Mouse (Mus musculus) adrenal gland, postnatal 36 days (tissue): ENCODE data around the gene Pttg1ip. TPM values are rescaled to one million over a fixed set of nuclear protein-coding genes. Genes with fewer than 3 reads are reported as not detected.

Source experiments
- DNase-seq, 2 experiments: peaks; one replicate each; pipeline ENCODE4 v3.0.0; 2021; ENCODE audit warnings: mixed read lengths in 1 of 2
- total RNA-seq, 2 experiments: library from RNA; stranded (reverse); gene quantifications; 2 replicates each; pipeline ENCODE4 v1.2.3; 2021

Gene Pttg1ip
- total RNA-seq, 2 experiments from 2014 or later, result 197 to 219 TPM

- DNase-seq, result no peak
Measured at GRCm38 (mm10) chr10:77569481-77569880, 12.0 kb upstream of the Pttg1ip start.

- no peak for DNase-seq
Measured at GRCm38 (mm10) chr10:77569973-77570658, 11.4 kb upstream of the Pttg1ip start.

- DNase-seq, result no peak
Measured at GRCm38 (mm10) chr10:77572225-77572624, 9.3 kb upstream of the Pttg1ip start.

- no peak for DNase-seq
Measured at GRCm38 (mm10) chr10:77573162-77573561, 8.4 kb upstream of the Pttg1ip start.

- DNase-seq, result no peak
Measured at GRCm38 (mm10) chr10:77580027-77580920, 1.2 kb upstream of the Pttg1ip start.

GRCm38 (mm10) chr10:77581023-77581407 is 505 bp upstream of the Pttg1ip start:
- DNase-seq, result no peak

- DNase-seq, result peak in 1 of 2 experiments; percentile 34
Measured at GRCm38 (mm10) chr10:77582285-77582618, 732 bp downstream of the Pttg1ip start.

- peak; percentile 27 to 46 for DNase-seq
Measured at GRCm38 (mm10) chr10:77583795-77584422, 2.4 kb downstream of the Pttg1ip start.

- DNase-seq, result no peak
Measured at GRCm38 (mm10) chr10:77586637-77587036, 5.1 kb downstream of the Pttg1ip start.

GRCm38 (mm10) chr10:77587091-77587775 is 5.7 kb downstream of the Pttg1ip start:
- peak; percentile 41 to 49 for DNase-seq

GRCm38 (mm10) chr10:77588036-77588435 is 6.5 kb downstream of the Pttg1ip start:
- DNase-seq, result no peak

- DNase-seq, result no peak
Measured at GRCm38 (mm10) chr10:77589117-77589516, 7.6 kb downstream of the Pttg1ip start.

GRCm38 (mm10) chr10:77589749-77590148 is 8.2 kb downstream of the Pttg1ip start:
- no peak for DNase-seq

- DNase-seq, result peak in 1 of 2 experiments; percentile 66
Measured at GRCm38 (mm10) chr10:77590812-77591211, 9.3 kb downstream of the Pttg1ip start.

- DNase-seq, result no peak
Measured at GRCm38 (mm10) chr10:77591546-77591945, 10.0 kb downstream of the Pttg1ip start.

- DNase-seq, result no peak
Measured at GRCm38 (mm10) chr10:77596060-77596459, 14.5 kb downstream of the Pttg1ip start.

- no peak for DNase-seq
Measured at GRCm38 (mm10) chr10:77603021-77603420, 21.5 kb downstream of the Pttg1ip start.

- no peak for DNase-seq
Measured at GRCm38 (mm10) chr10:77604111-77604510, 22.6 kb downstream of the Pttg1ip start.

GRCm38 (mm10) chr10:77604958-77605357 is 23.4 kb downstream of the Pttg1ip start:
- DNase-seq, result no peak

- peak in 1 of 2 experiments; percentile 31 for DNase-seq
Measured at GRCm38 (mm10) chr10:77605368-77605767, 23.8 kb downstream of the Pttg1ip start.

- peak; percentile 99 to 100 for DNase-seq
Measured at GRCm38 (mm10) chr10:77605908-77606826, 24.6 kb downstream of the Pttg1ip start, which contains the start of the genes Sumo3 and Gm49325. Gene Sumo3 (plus strand): TSS chr10:77606097. Gene Gm49325 (plus strand): TSS chr10:77606197.
